Mouse (Mus musculus) forebrain, embryonic 12.5 days (tissue): ENCODE data around the gene Zscan5b. TPM values are rescaled to one million over a fixed set of nuclear protein-coding genes. Genes with fewer than 3 reads are reported as not detected.
"Not testable (repeated sequence)": the region's sequence is repeated elsewhere in the genome, so short reads cannot be mapped to it uniquely, and the experiment has no call there.

Experiments
- ATAC-seq: fragments of 200-750 bp; cut with Nextera tagmentation; 2 replicates; pipeline ENCODE4 v1.8.0; 2017; ENCODE audit warnings: moderate TSS enrichment; ENCODE audit not compliant: low FRiP score
- H3K27ac ChIP-seq: fragments of 300-500 bp; sonication (generic); 2 replicates; pipeline ENCODE4 v1.5.1; 2016; ENCODE audit warnings: mild to moderate bottlenecking
- H3K27me3 ChIP-seq: fragments of 300-500 bp; sonication (generic); 2 replicates; pipeline ENCODE4 v1.6.1; 2016; ENCODE audit warnings: mild to moderate bottlenecking
- H3K36me3 ChIP-seq: fragments of 300-500 bp; sonication (generic); replicated peaks from 2 replicates; pipeline ENCODE4 v1.6.1; 2016; ENCODE audit warnings: mild to moderate bottlenecking
- H3K4me1 ChIP-seq: fragments of 300-500 bp; sonication (generic); 2 replicates; pipeline ENCODE4 v1.6.1; 2016
- H3K4me2 ChIP-seq: fragments of 300-500 bp; sonication (generic); 2 replicates; pipeline ENCODE4 v1.6.1; 2016; ENCODE audit warnings: mild to moderate bottlenecking, moderate library complexity
- H3K4me3 ChIP-seq: fragments of 300-500 bp; sonication (generic); replicated peaks from 2 replicates; pipeline ENCODE4 v1.5.1; 2016; ENCODE audit warnings: mild to moderate bottlenecking
- H3K9ac ChIP-seq: fragments of 300-500 bp; sonication (generic); 2 replicates; pipeline ENCODE4 v1.6.1; 2016; ENCODE audit warnings: mild to moderate bottlenecking
- H3K9me3 ChIP-seq: fragments of 300-500 bp; sonication (generic); 2 replicates; pipeline ENCODE4 v1.6.1; 2016
- WGBS: fragments of 180-500 bp; shearing (Covaris S2); methylation state at CpG from one replicate; pipeline ENCODE4 v1.1.7; 2016; 5-methylcytosine and 5-hydroxymethylcytosine counted together
- polyA plus RNA-seq: library from polyadenylated mRNA; unstranded; fragments of >200 nt; fragmentation: Nextera tagmentation; extraction: Ambion mirVana; gene quantifications from 2 replicates; pipeline ENCODE4 v1.2.1, GENCODE M21; 2016

The Zscan5b gene
- polyA plus RNA-seq, 1 experiment from 2014 or later = not detected

GRCm38 (mm10) chr7:6252410-6252809, 30.3 kb downstream of the Zscan5b start, which contains the start of gene Epp13:
Gene Epp13, plus strand, starts transcription at chr7:6252710.
- Histone ChIP-seq H3K9ac (no peak within 1 kb of the TSS), H3K27ac (no peak within 1 kb of the TSS), H3K4me3 (no peak within 1 kb of the TSS), H3K27me3 (no peaks in the 10 kb centered on the region), H3K36me3 (no peaks in the 10 kb centered on the region), H3K4me2 (no peak within 1 kb of the TSS), H3K9me3 (no peaks in the 10 kb centered on the region), H3K4me1 (no peaks in the 10 kb centered on the region)
- WGBS = 81% methylated on average over 6 of the region's 6 CpGs
- no peak for ATAC-seq

GRCm38 (mm10) chr7:6254451-6254850, 32.4 kb downstream of the Zscan5b start:
- Histone ChIP-seq H3K4me3 (no peak overlapping the region), H3K4me1 (no peaks in the 10 kb centered on the region), H3K4me2 (no peak overlapping the region), H3K9ac (no peak overlapping the region), H3K9me3 (no peaks in the 10 kb centered on the region), H3K27ac (no peak overlapping the region), H3K36me3 (no peaks in the 10 kb centered on the region), H3K27me3 (no peaks in the 10 kb centered on the region)
- ATAC-seq = no peak
- WGBS = 93% methylated on average over 5 of the region's 5 CpGs

GRCm38 (mm10) chr7:6257386-6257785, 35.3 kb downstream of the Zscan5b start:
- no peak for ATAC-seq
- Histone ChIP-seq H3K27ac (no peak overlapping the region), H3K36me3 (no peaks in the 10 kb centered on the region), H3K9ac (no peak overlapping the region), H3K9me3 (no peaks in the 10 kb centered on the region), H3K27me3 (no peaks in the 10 kb centered on the region), H3K4me3 (no peak overlapping the region), H3K4me1 (no peaks in the 10 kb centered on the region), H3K4me2 (no peak overlapping the region)
- WGBS = 78% methylated on average over 4 of the region's 4 CpGs

GRCm38 (mm10) chr7:6258232-6259220, 36.4 kb downstream of the Zscan5b start:
- Histone ChIP-seq H3K4me1 (no peaks in the 10 kb centered on the region), H3K36me3 (no peaks in the 10 kb centered on the region), H3K9ac (no peak overlapping the region), H3K4me3 (no peak overlapping the region), H3K4me2 (no peak overlapping the region), H3K27ac (no peak overlapping the region), H3K9me3 (no peaks in the 10 kb centered on the region), H3K27me3 (no peaks in the 10 kb centered on the region)
- ATAC-seq = no peak
- 34% methylated on average over 16 of the region's 16 CpGs for WGBS

- WGBS = 54% methylated on average over 2 of the region's 2 CpGs
- H3K9me3 ChIP-seq, H3K36me3 ChIP-seq: not testable (repeated sequence)
Observed at GRCm38 (mm10) chr7:6260004-6260403, 37.9 kb downstream of the Zscan5b start.

GRCm38 (mm10) chr7:6262120-6262519, 40.0 kb downstream of the Zscan5b start:
- WGBS = 83% methylated on average over 3 of the region's 3 CpGs

More at GRCm38 (mm10) chr7:6260004-6260403, 37.9 kb downstream of the Zscan5b start:
- not testable (repeated sequence) for H3K4me1 ChIP-seq, H3K4me2 ChIP-seq, H3K27ac ChIP-seq, H3K9ac ChIP-seq, H3K4me3 ChIP-seq, H3K27me3 ChIP-seq, ATAC-seq

GRCm38 (mm10) chr7:6262984-6263383, 40.9 kb downstream of the Zscan5b start:
- no peaks in the 10 kb centered on the region for H3K36me3 ChIP-seq
- 85% methylated on average over 4 of the region's 4 CpGs for WGBS
- H3K27ac ChIP-seq = no peak overlapping the region
- H3K9me3 ChIP-seq = no peaks in the 10 kb centered on the region
- H3K4me1 ChIP-seq = no peaks in the 10 kb centered on the region
- no peak for ATAC-seq
- no peak overlapping the region for H3K9ac ChIP-seq
- no peak overlapping the region for H3K4me2 ChIP-seq
- H3K27me3 ChIP-seq = no peaks in the 10 kb centered on the region
- H3K4me3 ChIP-seq = no peak overlapping the region

More at GRCm38 (mm10) chr7:6262120-6262519, 40.0 kb downstream of the Zscan5b start:
- Histone ChIP-seq H3K36me3 (no peaks in the 10 kb centered on the region), H3K27me3 (no peaks in the 10 kb centered on the region), H3K4me1 (no peaks in the 10 kb centered on the region), H3K4me2 (no peak overlapping the region), H3K9me3 (no peaks in the 10 kb centered on the region), H3K9ac (no peak overlapping the region), H3K27ac (no peak overlapping the region), H3K4me3 (no peak overlapping the region)
- no peak for ATAC-seq

- no peak overlapping the region for H3K27ac ChIP-seq
- WGBS = 67% methylated on average over 8 of the region's 8 CpGs
- H3K9me3 ChIP-seq = no peaks in the 10 kb centered on the region
- H3K4me2 ChIP-seq = no peak overlapping the region
- no peak overlapping the region for H3K9ac ChIP-seq
- H3K27me3 ChIP-seq = no peaks in the 10 kb centered on the region
- no peak overlapping the region for H3K4me3 ChIP-seq
- no peaks in the 10 kb centered on the region for H3K36me3 ChIP-seq
- ATAC-seq = no peak
- no peaks in the 10 kb centered on the region for H3K4me1 ChIP-seq
Observed at GRCm38 (mm10) chr7:6265695-6266094, 43.6 kb downstream of the Zscan5b start.

GRCm38 (mm10) chr7:6277906-6278305, 55.8 kb downstream of the Zscan5b start:
- Histone ChIP-seq H3K4me1 (no peaks in the 10 kb centered on the region), H3K27me3 (no peaks in the 10 kb centered on the region), H3K9ac (no peak overlapping the region), H3K4me2 (no peak overlapping the region), H3K36me3 (no peaks in the 10 kb centered on the region), H3K4me3 (no peak overlapping the region), H3K9me3 (no peaks in the 10 kb centered on the region), H3K27ac (no peak overlapping the region)
- no peak for ATAC-seq
- WGBS = 61% methylated on average over 3 of the region's 3 CpGs

GRCm38 (mm10) chr7:6282749-6283148, 60.7 kb downstream of the Zscan5b start:
- WGBS = 3% methylated on average over 1 of the region's 1 CpGs
- H3K27ac ChIP-seq = no peak overlapping the region
- H3K4me3 ChIP-seq = peak overlapping the region; percentile 51
- peaks cover 9% of the 10 kb centered on the region for H3K4me1 ChIP-seq
- no peaks in the 10 kb centered on the region for H3K9me3 ChIP-seq
- no peak overlapping the region for H3K9ac ChIP-seq
- H3K4me2 ChIP-seq = peak overlapping the region; percentile 57
- ATAC-seq = no peak
- H3K36me3 ChIP-seq = no peaks in the 10 kb centered on the region
- H3K27me3 ChIP-seq = no peaks in the 10 kb centered on the region

GRCm38 (mm10) chr7:6283451-6284075, 61.5 kb downstream of the Zscan5b start:
- H3K36me3 ChIP-seq = no peaks in the 10 kb centered on the region
- H3K9me3 ChIP-seq = no peaks in the 10 kb centered on the region
- peak overlapping the region; percentile 56; the same call in 1 of the 2 replicates for H3K9ac ChIP-seq
- 1% methylated on average over 23 of the region's 23 CpGs for WGBS
- H3K4me1 ChIP-seq = peaks cover 13% of the 10 kb centered on the region
- peak overlapping the region; percentile 51 for H3K4me3 ChIP-seq
- H3K4me2 ChIP-seq = peak overlapping the region; percentile 57
- H3K27ac ChIP-seq = peak overlapping the region; percentile 87
- H3K27me3 ChIP-seq = no peaks in the 10 kb centered on the region
- peak; percentile 69 for ATAC-seq

- Histone ChIP-seq H3K4me3 (no peak overlapping the region), H3K4me1 (peaks cover 13% of the 10 kb centered on the region), H3K4me2 (0 out of 2 replicates have a peak overlapping the region, but pooled peaks have one; percentile 4), H3K9me3 (no peaks in the 10 kb centered on the region), H3K36me3 (no peaks in the 10 kb centered on the region), H3K9ac (no peak overlapping the region), H3K27me3 (no peaks in the 10 kb centered on the region), H3K27ac (no peak overlapping the region)
- ATAC-seq = no peak
- WGBS = 88% methylated on average over 4 of the region's 4 CpGs
Observed at GRCm38 (mm10) chr7:6284442-6285012, 62.4 kb downstream of the Zscan5b start.
